Mouse (Mus musculus) erythroblast, embryonic 14.5 days (primary cell): ENCODE results near the gene Coro1a.

ENCODE experiments used
- GATA1 ChIP-seq: IDR thresholded peaks from 2 replicates; pipeline ENCODE4 v1.6.1; 2012; ENCODE audit warnings: low read length, inconsistent platforms, mixed read lengths
- TAL1 ChIP-seq: IDR thresholded peaks from 3 replicates; pipeline ENCODE4 v1.6.1; 2012; ENCODE audit warnings: low read length, inconsistent platforms, mixed read lengths

- TF ChIP-seq TAL1 (no peak), GATA1 (no peak)
Measured at GRCm38 (mm10) chr7:126657522-126657921, 50.1 kb downstream of the Coro1a start.
